Mouse (Mus musculus) erythroid progenitor cell, adult 5-6 weeks (primary cell): ENCODE results near the gene Pianp. TPM values are rescaled to one million over a fixed set of nuclear protein-coding genes. Genes with fewer than 3 reads are reported as not detected.

ENCODE experiments used
- ATAC-seq: replicated peaks from 2 replicates; pipeline ENCODE4 v1.8.0; 2016; ENCODE audit warnings: moderate number of reproducible peaks, mild to moderate bottlenecking, moderate TSS enrichment, inconsistent platforms; ENCODE audit not compliant: poor library complexity, low FRiP score, severe bottlenecking
- total RNA-seq, 2 experiments: library from RNA; stranded (forward) in 1 of 2; stranded (reverse) in 1 of 2; fragments of 150-400 nt in 1 of 2; fragments of 186-747, 209-891 nt in 1 of 2; gene quantifications; 2 replicates each; pipeline versions ENCODE4 v1.2.3 to v1.2.4; 2015 to 2017; ENCODE audit warnings: low replicate concordance in 2 of 2

Pianp gene
- total RNA-seq, 2 experiments from 2014 or later: not detected

GRCm38 (mm10) chr6:125005086-125005485 lies 8.6 kb downstream of the Pianp start:
- no peak for ATAC-seq

- no peak for ATAC-seq
Measured at GRCm38 (mm10) chr6:125008060-125008459, 11.6 kb downstream of the Pianp start.

GRCm38 (mm10) chr6:125008586-125009128 lies 12.2 kb downstream of the Pianp start:
- peak; percentile 99 for ATAC-seq

- ATAC-seq: no peak
Measured at GRCm38 (mm10) chr6:125009129-125009180, 12.5 kb downstream of the Pianp start, which contains the start of gene Zfp384. Zfp384 (plus strand) TSS chr6:125009145.

DNA sequence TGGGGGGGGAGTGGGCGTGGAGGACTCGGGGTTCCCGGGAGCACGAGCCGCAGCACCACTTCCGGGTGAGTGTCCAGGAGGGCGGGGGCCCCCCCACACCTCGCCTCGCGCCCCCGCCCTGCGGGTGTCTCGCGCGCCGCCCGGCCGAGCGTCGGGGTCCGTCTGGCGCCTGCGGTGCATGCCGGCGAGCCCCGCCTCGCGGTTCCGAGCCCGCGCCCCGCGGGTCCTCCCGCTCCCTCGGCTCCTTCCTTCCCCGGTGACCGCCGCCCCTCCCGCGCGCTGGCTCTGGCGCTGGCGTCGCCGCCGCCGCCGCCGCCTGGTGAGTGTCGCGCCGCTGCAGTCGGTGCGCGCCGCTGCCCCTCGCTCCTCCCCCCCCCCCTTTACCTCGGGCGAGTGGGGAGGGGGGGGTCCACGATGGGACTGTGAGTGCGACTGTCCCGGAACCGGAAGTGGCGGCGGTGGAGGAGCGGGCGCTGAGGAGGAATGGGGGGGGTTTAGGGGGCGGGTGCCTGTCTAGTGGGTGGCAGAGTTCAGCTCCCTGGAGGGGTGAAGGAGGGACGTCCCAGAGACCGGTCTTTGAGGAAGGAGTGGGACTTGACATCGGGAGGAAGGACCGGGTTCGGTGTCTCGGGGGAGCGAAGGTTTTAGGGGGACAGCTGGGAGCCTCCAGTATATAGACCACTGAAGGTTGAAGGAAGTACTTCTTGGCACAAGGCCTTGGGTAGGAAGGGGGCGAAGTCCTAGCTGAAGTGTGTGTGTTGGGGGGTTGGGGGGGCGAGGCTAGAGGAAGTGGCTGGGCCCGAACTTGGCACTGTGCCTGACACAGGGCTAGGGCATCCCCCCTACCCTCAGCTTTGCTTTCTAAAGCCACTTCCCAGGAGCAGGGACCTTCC lies 12.9 kb downstream of the Pianp start:
- ATAC-seq: peak; percentile 75

DNA sequence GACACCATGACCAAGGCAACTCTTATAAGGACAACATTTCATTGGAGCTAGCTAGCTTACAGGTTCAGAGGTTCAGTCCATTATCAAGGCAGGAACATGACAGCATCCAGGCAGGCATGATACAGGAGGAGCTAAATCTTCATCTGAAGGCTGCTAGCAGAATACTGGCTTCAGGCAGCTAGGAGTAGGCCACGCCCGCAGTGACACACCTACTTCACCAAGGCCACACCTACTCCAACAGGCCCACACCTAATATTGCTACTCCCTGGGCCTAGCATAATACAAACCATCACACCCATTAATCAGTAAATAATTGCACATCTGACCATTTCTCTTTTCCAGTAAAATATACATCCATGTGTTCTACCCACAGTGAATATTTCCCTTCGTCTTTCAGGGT lies 21.2 kb downstream of the Pianp start:
- peak; percentile 100 for ATAC-seq

- peak; percentile 81 for ATAC-seq
Measured at GRCm38 (mm10) chr6:125030532-125030931, 34.0 kb downstream of the Pianp start.

DNA sequence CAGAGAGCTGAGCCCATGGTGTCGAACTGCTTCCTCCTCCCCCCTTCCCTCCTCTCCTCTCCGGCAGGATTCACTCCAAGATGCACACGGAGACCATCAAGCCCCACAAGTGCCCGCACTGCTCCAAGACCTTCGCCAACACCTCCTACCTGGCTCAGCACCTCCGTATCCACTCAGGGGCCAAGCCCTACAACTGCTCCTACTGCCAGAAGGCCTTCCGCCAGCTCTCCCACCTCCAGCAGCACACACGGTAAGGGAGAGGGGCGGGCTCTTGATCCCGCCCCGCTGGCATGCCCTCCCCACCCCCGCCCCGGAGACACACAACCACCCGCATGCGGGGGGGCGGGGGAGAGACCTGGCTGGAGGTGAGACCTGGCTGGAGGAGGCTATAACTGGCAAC lies 35.1 kb downstream of the Pianp start:
- no peak for ATAC-seq

- ATAC-seq: no peak
Measured at GRCm38 (mm10) chr6:125038666-125039065, 42.2 kb downstream of the Pianp start.

- peak; percentile 41 for ATAC-seq
Measured at GRCm38 (mm10) chr6:125039131-125039530, 42.6 kb downstream of the Pianp start.

DNA sequence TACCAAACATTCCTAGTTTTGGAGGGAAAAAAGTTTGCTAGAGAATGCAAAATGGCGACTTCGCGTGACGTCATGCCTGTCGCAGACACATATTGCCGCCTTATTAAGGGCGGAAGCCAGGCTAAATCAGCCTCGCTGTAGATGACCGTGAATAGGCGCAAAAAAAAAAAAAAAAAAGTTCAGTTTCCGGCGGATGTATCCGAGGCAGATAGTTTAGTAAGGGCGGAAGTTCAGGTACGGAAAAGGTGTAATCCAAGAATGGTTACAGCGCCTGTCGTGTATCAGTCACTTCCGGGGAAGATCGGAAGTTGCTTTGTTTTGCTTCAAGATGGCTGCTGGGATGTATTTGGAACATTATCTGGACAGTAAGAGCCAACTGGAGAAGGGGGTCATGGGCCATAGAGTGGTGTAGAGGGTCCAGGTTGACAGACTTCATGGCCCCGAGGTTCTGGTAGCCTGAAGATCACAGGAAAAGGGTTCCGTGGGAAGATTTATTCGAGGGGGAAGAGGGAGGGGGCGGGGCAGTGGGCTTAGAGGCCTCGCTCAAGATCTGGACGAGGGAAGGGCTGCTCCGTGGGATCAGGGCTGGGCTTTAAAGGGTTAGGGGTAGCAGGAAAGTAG lies 43.1 kb downstream of the Pianp start, which contains the start of gene Ing4:
TSS of gene Ing4 (plus strand) at position 228 of the 621 bp plus-strand sequence.
- peak; percentile 95 for ATAC-seq

- ATAC-seq: no peak
Measured at GRCm38 (mm10) chr6:125040221-125040620, 43.7 kb downstream of the Pianp start.

DNA sequence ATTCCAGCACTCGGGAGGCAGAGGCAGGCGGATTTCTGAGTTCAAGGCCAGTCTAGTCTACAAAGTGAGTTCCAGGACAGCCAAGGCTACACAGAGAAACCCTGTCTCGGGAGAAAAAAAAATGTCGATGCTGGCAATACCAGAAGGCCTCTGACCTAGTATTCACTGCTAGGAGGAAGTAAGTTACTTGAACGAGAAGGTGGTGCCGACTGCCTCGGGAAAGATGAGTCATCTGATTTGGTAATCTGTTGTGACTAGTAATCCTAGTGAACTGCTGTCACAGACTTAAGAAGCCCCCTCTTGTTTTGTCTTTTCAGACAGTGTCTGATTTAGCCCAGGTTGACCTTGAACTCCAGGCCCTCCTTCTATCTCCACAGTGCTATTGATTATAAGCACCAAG lies 44.6 kb downstream of the Pianp start:
- ATAC-seq: no peak

DNA sequence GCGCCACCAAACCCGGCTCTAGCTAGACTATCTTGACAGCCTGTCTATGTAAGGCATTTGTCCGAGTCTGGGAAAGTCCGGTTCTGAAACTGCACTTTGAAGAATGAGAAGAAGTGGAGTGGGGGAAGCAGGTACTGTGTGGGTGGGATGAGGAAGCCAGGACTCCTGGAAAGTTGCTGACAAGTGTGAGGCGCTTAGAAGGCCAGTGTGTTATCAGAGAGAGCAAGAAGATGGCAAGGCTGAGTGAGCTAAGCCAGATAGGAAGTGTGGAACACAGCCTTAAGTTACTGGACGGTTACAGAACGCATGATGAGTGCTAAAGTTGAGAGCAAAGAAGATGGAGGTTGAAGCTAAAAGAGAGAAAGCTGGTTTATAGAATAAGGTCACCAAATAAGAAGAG lies 45.6 kb downstream of the Pianp start:
- ATAC-seq: no peak

- peak; percentile 77 for ATAC-seq
Measured at GRCm38 (mm10) chr6:125046691-125047090, 50.2 kb downstream of the Pianp start.

DNA sequence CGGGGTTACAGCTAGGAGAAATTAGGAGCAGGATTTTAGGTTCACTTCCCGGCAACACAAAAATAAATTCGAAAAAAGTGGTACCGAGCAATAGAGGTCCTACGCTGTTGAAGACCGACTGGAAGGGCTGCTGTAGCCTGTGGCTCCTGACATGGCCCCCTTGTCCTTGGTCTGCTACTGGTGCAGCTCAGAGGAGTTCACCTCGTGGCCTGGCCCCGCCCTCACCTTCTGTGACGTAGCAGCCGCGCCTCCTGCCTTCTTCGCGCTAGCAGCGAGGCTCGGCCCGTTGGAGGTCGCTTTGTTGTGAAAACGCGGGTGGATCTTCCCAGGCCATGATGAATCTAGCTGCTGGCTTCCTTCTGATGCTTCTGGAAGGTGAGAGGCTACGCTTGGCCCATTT lies 53.2 kb downstream of the Pianp start, which contains the start of gene Acrbp:
TSS of gene Acrbp (plus strand) at position 12 of the 400 bp plus-strand sequence.
- ATAC-seq: no peak

- no peak for ATAC-seq
Measured at GRCm38 (mm10) chr6:125051237-125051636, 54.7 kb downstream of the Pianp start.
